Mouse (Mus musculus) embryonic facial prominence, embryonic 14.5 days (tissue): ENCODE results near the gene March9. TPM values are rescaled to one million over a fixed set of nuclear protein-coding genes. Genes with fewer than 3 reads are reported as not detected.
"Not testable (repeated sequence)": the region's sequence is repeated elsewhere in the genome, so short reads cannot be mapped to it uniquely, and the experiment has no call there.

Experiments
- ATAC-seq: fragments of 200-750 bp; cut with Nextera tagmentation; 2 replicates; pipeline ENCODE4 v1.8.0; 2017; ENCODE audit warnings: low read depth, moderate number of reproducible peaks, moderate TSS enrichment
- DNase-seq: peaks from one replicate; pipeline ENCODE4 v3.0.0-alpha.2; 2015; ENCODE audit warnings: low spot score
- H3K27ac ChIP-seq: fragments of 300-500 bp; sonication (generic); replicated peaks from 2 replicates; pipeline ENCODE4 v1.5.1; 2014; ENCODE audit warnings: low read depth, mild to moderate bottlenecking, low read length, moderate library complexity
- H3K27me3 ChIP-seq: fragments of 300-500 bp; sonication (generic); replicated peaks from 2 replicates; pipeline ENCODE4 v1.6.1; 2014; ENCODE audit warnings: low read length; ENCODE audit not compliant: control insufficient read depth, insufficient read depth
- H3K36me3 ChIP-seq: fragments of 300-500 bp; sonication (generic); 2 replicates; pipeline ENCODE4 v1.6.1; 2014; ENCODE audit warnings: low read length, mixed read lengths; ENCODE audit not compliant: control insufficient read depth, insufficient read depth
- H3K4me1 ChIP-seq: fragments of 300-500 bp; sonication (generic); 2 replicates; pipeline ENCODE4 v1.6.1; 2014; ENCODE audit warnings: antibody characterized with exemption, low read length; ENCODE audit not compliant: control insufficient read depth, insufficient read depth
- H3K4me2 ChIP-seq: fragments of 300-500 bp; sonication (generic); 2 replicates; pipeline ENCODE4 v1.6.1; 2014; ENCODE audit warnings: low read depth, mild to moderate bottlenecking, low read length, moderate library complexity, mixed read lengths
- H3K4me3 ChIP-seq: fragments of 300-500 bp; sonication (generic); 2 replicates; pipeline ENCODE4 v1.5.1; 2014; ENCODE audit warnings: low read depth, mild to moderate bottlenecking, low read length
- H3K9ac ChIP-seq: fragments of 300-500 bp; sonication (generic); 2 replicates; pipeline ENCODE4 v1.6.1; 2014; ENCODE audit warnings: low read depth, mild to moderate bottlenecking, low read length, moderate library complexity, mixed read lengths
- H3K9me3 ChIP-seq: fragments of 300-500 bp; sonication (generic); 2 replicates; pipeline ENCODE4 v1.6.1; 2016; ENCODE audit warnings: low read length; ENCODE audit not compliant: control insufficient read depth
- WGBS: fragments of 180-500 bp; shearing (Covaris S2); extraction: QIAGEN DNeasy Blood & Tissue Kit; methylation state at CpG from one replicate; pipeline ENCODE4 v1.1.7; 2014; 5-methylcytosine and 5-hydroxymethylcytosine counted together
- polyA plus RNA-seq: library from polyadenylated mRNA; unstranded; fragments of >200 nt; fragmentation: Nextera tagmentation; extraction: Ambion mirVana; gene quantifications from 2 replicates; pipeline ENCODE4 v1.2.1, GENCODE M21; 2014

March9 gene
- polyA plus RNA-seq, 1 experiment from 2014 or later, result 2.0 TPM

- WGBS, result 79% methylated on average over 4 of the region's 4 CpGs
- not testable (repeated sequence) for H3K4me2 ChIP-seq, H3K9me3 ChIP-seq, DNase-seq, H3K4me3 ChIP-seq, ATAC-seq, H3K9ac ChIP-seq, H3K27ac ChIP-seq
- H3K27me3 ChIP-seq, result peaks cover 14% of the 10 kb centered on the region; the same call in 1 of the 2 replicates
- peaks cover 33% of the 10 kb centered on the region for H3K36me3 ChIP-seq
- peaks cover 13% of the 10 kb centered on the region for H3K4me1 ChIP-seq
These were observed 2.1 kb upstream of the March9 start for GRCm38 (mm10) chr10:127062101-127062500.

- no peak overlapping the region for H3K4me3 ChIP-seq
- H3K36me3 ChIP-seq, result peaks cover 33% of the 10 kb centered on the region
- no peak overlapping the region for H3K27ac ChIP-seq
- H3K27me3 ChIP-seq, result peaks cover 14% of the 10 kb centered on the region; the same call in 1 of the 2 replicates
- no peak overlapping the region for H3K9ac ChIP-seq
- H3K9me3 ChIP-seq, result no peaks in the 10 kb centered on the region
- peaks cover 13% of the 10 kb centered on the region for H3K4me1 ChIP-seq
- H3K4me2 ChIP-seq, result no peak overlapping the region
- DNase-seq (no peak), ATAC-seq (no peak)
- 64% methylated on average over 2 of the region's 2 CpGs for WGBS
These were observed 1.5 kb upstream of the March9 start for GRCm38 (mm10) chr10:127061513-127061912.

- DNase-seq, result no peak
- Histone ChIP-seq H3K27ac (no peak overlapping the region), H3K4me3 (no peak overlapping the region), H3K9me3 (no peaks in the 10 kb centered on the region), H3K4me2 (no peak overlapping the region), H3K27me3 (peaks cover 14% of the 10 kb centered on the region; the same call in 1 of the 2 replicates), H3K36me3 (peaks cover 33% of the 10 kb centered on the region), H3K9ac (no peak overlapping the region), H3K4me1 (peaks cover 13% of the 10 kb centered on the region)
- 34% methylated on average over 5 of the region's 5 CpGs for WGBS
- ATAC-seq, result no peak
These were observed 1.1 kb upstream of the March9 start for GRCm38 (mm10) chr10:127061085-127061484.

GRCm38 (mm10) chr10:127059174-127059967, 613 bp downstream of the March9 start:
- no peak for DNase-seq

GRCm38 (mm10) chr10:127058708-127059107, 1.3 kb downstream of the March9 start:
- no peak; the same call in 1 of the 2 replicates for ATAC-seq
- 6% methylated on average over 8 of the region's 8 CpGs for WGBS
- H3K27me3 ChIP-seq, result peaks cover 14% of the 10 kb centered on the region; the same call in 1 of the 2 replicates
- H3K27ac ChIP-seq, result no peak overlapping the region
- no peak for DNase-seq
- peak overlapping the region; percentile 83 for H3K4me3 ChIP-seq
- H3K36me3 ChIP-seq, result peaks cover 25% of the 10 kb centered on the region
- H3K9me3 ChIP-seq, result no peaks in the 10 kb centered on the region
- peak overlapping the region; percentile 96 for H3K4me2 ChIP-seq
- peaks cover 7% of the 10 kb centered on the region; the same call in 1 of the 2 replicates for H3K4me1 ChIP-seq
- H3K9ac ChIP-seq, result peak overlapping the region; percentile 89

More at GRCm38 (mm10) chr10:127059174-127059967, 613 bp downstream of the March9 start:
- peaks cover 25% of the 10 kb centered on the region for H3K36me3 ChIP-seq
- H3K27ac ChIP-seq, result peak overlapping the region; percentile 58
- peak overlapping the region; percentile 89 for H3K9ac ChIP-seq
- H3K4me1 ChIP-seq, result peaks cover 7% of the 10 kb centered on the region; the same call in 1 of the 2 replicates
- peak overlapping the region; percentile 96 for H3K4me2 ChIP-seq
- ATAC-seq, result no peak; the same call in 1 of the 2 replicates
- no peaks in the 10 kb centered on the region for H3K9me3 ChIP-seq
- 0% methylated on average over 6 of the region's 92 CpGs for WGBS
- peak overlapping the region; percentile 83 for H3K4me3 ChIP-seq
- H3K27me3 ChIP-seq, result peaks cover 14% of the 10 kb centered on the region; the same call in 1 of the 2 replicates

GRCm38 (mm10) chr10:127058161-127058560, 1.8 kb downstream of the March9 start:
- Histone ChIP-seq H3K27me3 (peaks cover 14% of the 10 kb centered on the region; the same call in 1 of the 2 replicates), H3K4me3 (peak overlapping the region; percentile 83), H3K4me1 (peaks cover 7% of the 10 kb centered on the region; the same call in 1 of the 2 replicates), H3K36me3 (peaks cover 25% of the 10 kb centered on the region), H3K4me2 (peak overlapping the region; percentile 96), H3K27ac (no peak overlapping the region), H3K9me3 (no peaks in the 10 kb centered on the region), H3K9ac (no peak overlapping the region)
- DNase-seq (peak; percentile 82), ATAC-seq (peak; percentile 35)
- under 1% methylated on average over 9 of the region's 9 CpGs for WGBS

- Histone ChIP-seq H3K4me3 (no peak overlapping the region), H3K4me2 (no peak overlapping the region), H3K27me3 (peaks cover 21% of the 10 kb centered on the region), H3K27ac (no peak overlapping the region), H3K36me3 (peaks cover 25% of the 10 kb centered on the region), H3K9me3 (no peaks in the 10 kb centered on the region), H3K4me1 (peaks cover 4% of the 10 kb centered on the region; the same call in 1 of the 2 replicates), H3K9ac (no peak overlapping the region)
- ATAC-seq, result no peak
- 78% methylated on average over 19 of the region's 20 CpGs for WGBS
- no peak for DNase-seq
These were observed 3.5 kb downstream of the March9 start for GRCm38 (mm10) chr10:127056490-127056889.

GRCm38 (mm10) chr10:127055406-127055805, 4.6 kb downstream of the March9 start:
- Histone ChIP-seq H3K36me3 (peaks cover 25% of the 10 kb centered on the region), H3K9ac (no peak overlapping the region), H3K4me3 (no peak overlapping the region), H3K4me1 (peaks cover 4% of the 10 kb centered on the region; the same call in 1 of the 2 replicates), H3K27me3 (peaks cover 25% of the 10 kb centered on the region), H3K9me3 (no peaks in the 10 kb centered on the region), H3K27ac (no peak overlapping the region), H3K4me2 (no peak overlapping the region)
- DNase-seq (no peak), ATAC-seq (no peak)
- WGBS, result 88% methylated on average over 8 of the region's 8 CpGs
